Mouse (Mus musculus) MEL (cell line): Measurements from ENCODE around the gene Ntan1.
"Not testable (repeated sequence)": the region's sequence is repeated elsewhere in the genome, so short reads cannot be mapped to it uniquely, and the experiment has no call there.

Experiments used
- CHD2 ChIP-seq: IDR thresholded peaks from 2 replicates; pipeline ENCODE4 v1.6.1; 2011; ENCODE audit warnings: low read length, improper control_type of control experiment
- CTCF ChIP-seq, 3 experiments: IDR thresholded peaks in 2 of 3; conservative IDR thresholded peaks in 1 of 3; 2 replicates each; pipeline ENCODE4 v1.5.1; 2011 to 2012; ENCODE audit warnings: low read length in 3 of 3, low read depth in 2 of 3, mild to moderate bottlenecking in 2 of 3, improper control_type of control experiment in 1 of 3, inconsistent platforms in 1 of 3, mixed read lengths in 1 of 3, moderate library complexity in 1 of 3; ENCODE audit not compliant: control insufficient read depth in 1 of 3, insufficient read depth in 1 of 3, poor library complexity in 1 of 3, severe bottlenecking in 1 of 3
- EP300 ChIP-seq, 2 experiments: IDR thresholded peaks; 2 replicates each; pipeline ENCODE4 v1.6.1; 2011; ENCODE audit warnings: improper control_type of control experiment in 2 of 2, low read length in 2 of 2, low read depth in 1 of 2, mild to moderate bottlenecking in 1 of 2
- MAFK ChIP-seq: IDR thresholded peaks from 2 replicates; pipeline ENCODE4 v1.6.1; 2011; ENCODE audit warnings: low read depth, mild to moderate bottlenecking, low read length, improper control_type of control experiment, borderline replicate concordance
- MAZ ChIP-seq: IDR thresholded peaks from 2 replicates; pipeline ENCODE4 v1.6.1; 2012; ENCODE audit warnings: low read depth, mild to moderate bottlenecking, inconsistent platforms, low read length, improper control_type of control experiment

GRCm38 (mm10) chr16:13774011-13774410 lies 44.6 kb upstream of the Ntan1 start:
- TF ChIP-seq MAFK; EP300 (IDR thresholded peaks at IDR 0.05; ENCODE audit: low read depth in 1 of 2, low read length in 2 of 2); CTCF (IDR thresholded peaks at IDR 0.05 in 2 of 3, conservative IDR thresholded peaks at IDR 0.05 in 1 of 3; ENCODE audit: control insufficient read depth in 1 of 3, insufficient read depth in 1 of 3, low read depth in 2 of 3, low read length in 3 of 3, poor library complexity in 1 of 3, severe bottlenecking in 1 of 3); MAZ; CHD2: not testable (repeated sequence)
